Mouse (Mus musculus) C2C12 (cell line): ENCODE results near the gene Mgat4a.

Experiments
- CEBPB ChIP-seq: IDR thresholded peaks from one replicate; pipeline ENCODE4 v1.6.1; 2011; ENCODE audit warnings: low read depth, mild to moderate bottlenecking, control low read depth, moderate library complexity
- CTCF ChIP-seq: IDR thresholded peaks from one replicate; pipeline ENCODE4 v1.5.1; 2011; ENCODE audit not compliant: control insufficient read depth, insufficient read depth, insufficient read length
- MAX ChIP-seq: IDR thresholded peaks from one replicate; pipeline ENCODE4 v1.6.1; 2011; ENCODE audit warnings: mild to moderate bottlenecking, control low read depth
- MYOD1 ChIP-seq: IDR thresholded peaks from one replicate; pipeline ENCODE4 v1.6.1; 2011; ENCODE audit warnings: low read depth; ENCODE audit not compliant: control insufficient read depth, insufficient read length
- MYOG ChIP-seq: IDR thresholded peaks from one replicate; pipeline ENCODE4 v1.6.1; 2011; ENCODE audit not compliant: control insufficient read depth, insufficient read length; ENCODE audit errors: extremely low read depth
- USF1 ChIP-seq: IDR thresholded peaks from one replicate; pipeline ENCODE4 v1.6.1; 2011; ENCODE audit warnings: low read depth, mild to moderate bottlenecking, control low read depth, moderate library complexity

DNA sequence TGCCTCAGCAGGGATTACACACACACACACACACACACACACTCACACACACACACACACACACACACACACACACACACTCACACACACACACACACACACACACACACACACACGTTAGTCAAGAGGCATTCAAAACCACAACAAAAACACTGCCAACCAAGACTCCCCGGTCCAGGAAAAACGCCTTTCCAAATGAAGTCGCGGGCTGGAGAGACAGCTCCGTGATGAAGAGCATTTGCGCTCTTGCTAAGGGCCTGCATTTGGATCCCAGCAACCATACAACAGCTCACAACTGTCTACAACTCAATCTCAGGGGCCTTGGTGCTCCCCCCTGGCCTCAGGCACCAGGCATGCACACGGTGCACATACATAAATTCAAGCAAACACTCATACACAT lies 10.8 kb downstream of the Mgat4a start:
- TF ChIP-seq CTCF (no peak), USF1 (no peak), MYOG (no peak), MAX (no peak), CEBPB (no peak), MYOD1 (no peak)
